Mouse (Mus musculus) heart, embryonic 12.5 days (tissue): ENCODE results near the gene Sptlc2. TPM values are rescaled to one million over a fixed set of nuclear protein-coding genes. Genes with fewer than 3 reads are reported as not detected.

Source experiments
- ATAC-seq: fragments of 200-750 bp; cut with Nextera tagmentation; 2 replicates; pipeline ENCODE4 v1.8.0; 2017; ENCODE audit warnings: moderate TSS enrichment, moderate library complexity; ENCODE audit not compliant: insufficient number of reproducible peaks, low FRiP score
- H3K27ac ChIP-seq: fragments of 300-500 bp; sonication (generic); 2 replicates; pipeline ENCODE4 v1.5.1; 2016; ENCODE audit warnings: mild to moderate bottlenecking, moderate library complexity; ENCODE audit not compliant: poor library complexity, severe bottlenecking
- H3K27me3 ChIP-seq: fragments of 300-500 bp; sonication (generic); replicated peaks from 2 replicates; pipeline ENCODE4 v1.6.1; 2016; ENCODE audit warnings: mild to moderate bottlenecking, moderate library complexity
- H3K36me3 ChIP-seq: fragments of 300-500 bp; sonication (generic); 2 replicates; pipeline ENCODE4 v1.6.1; 2016; ENCODE audit warnings: mild to moderate bottlenecking, moderate library complexity
- H3K4me1 ChIP-seq: fragments of 300-500 bp; sonication (generic); replicated peaks from 2 replicates; pipeline ENCODE4 v1.6.1; 2016; ENCODE audit warnings: mild to moderate bottlenecking
- H3K4me2 ChIP-seq: fragments of 300-500 bp; sonication (generic); 2 replicates; pipeline ENCODE4 v1.6.1; 2016; ENCODE audit warnings: mild to moderate bottlenecking, moderate library complexity
- H3K4me3 ChIP-seq: fragments of 300-500 bp; sonication (generic); 2 replicates; pipeline ENCODE4 v1.5.1; 2016; ENCODE audit warnings: mild to moderate bottlenecking
- H3K9ac ChIP-seq: fragments of 300-500 bp; sonication (generic); 2 replicates; pipeline ENCODE4 v1.6.1; 2016; ENCODE audit warnings: mild to moderate bottlenecking, moderate library complexity
- H3K9me3 ChIP-seq: fragments of 300-500 bp; sonication (generic); replicated peaks from 2 replicates; pipeline ENCODE4 v1.6.1; 2016; ENCODE audit warnings: mild to moderate bottlenecking, moderate library complexity
- WGBS: fragments of 180-500 bp; shearing (Covaris S2); methylation state at CpG from one replicate; pipeline ENCODE4 v1.1.7; 2016; 5-methylcytosine and 5-hydroxymethylcytosine counted together
- polyA plus RNA-seq: library from polyadenylated mRNA; unstranded; fragments of >200 nt; fragmentation: Nextera tagmentation; extraction: Ambion mirVana; gene quantifications from 2 replicates; pipeline ENCODE4 v1.2.1, GENCODE M21; 2016

Sptlc2 gene
- polyA plus RNA-seq, 1 experiment from 2014 or later: 76.4 TPM

GRCm38 (mm10) chr12:87393447-87394145, 5.4 kb upstream of the Sptlc2 start:
- H3K36me3 ChIP-seq: no peaks in the 10 kb centered on the region
- no peak overlapping the region for H3K4me2 ChIP-seq
- ATAC-seq: no peak
- H3K27me3 ChIP-seq: no peaks in the 10 kb centered on the region
- no peaks in the 10 kb centered on the region for H3K4me1 ChIP-seq
- WGBS: 71% methylated on average over 4 of the region's 4 CpGs
- no peaks in the 10 kb centered on the region for H3K9me3 ChIP-seq
- H3K4me3 ChIP-seq: no peak overlapping the region
- H3K27ac ChIP-seq: no peak overlapping the region
- no peak overlapping the region for H3K9ac ChIP-seq

- Histone ChIP-seq H3K36me3 (no peaks in the 10 kb centered on the region), H3K9me3 (no peaks in the 10 kb centered on the region), H3K4me3 (no peak overlapping the region), H3K27ac (no peak overlapping the region), H3K4me1 (peaks cover 8% of the 10 kb centered on the region), H3K9ac (no peak overlapping the region), H3K4me2 (no peak overlapping the region), H3K27me3 (no peaks in the 10 kb centered on the region)
- ATAC-seq: no peak
Measured at GRCm38 (mm10) chr12:87391355-87391754, 3.2 kb upstream of the Sptlc2 start.

- Histone ChIP-seq H3K4me2 (no peak overlapping the region), H3K27ac (no peak overlapping the region)
- no peak for ATAC-seq
Measured at GRCm38 (mm10) chr12:87389231-87389630, 1.1 kb upstream of the Sptlc2 start.

GRCm38 (mm10) chr12:87387171-87388121, 709 bp downstream of the Sptlc2 start:
- H3K9me3 ChIP-seq: no peaks in the 10 kb centered on the region
- peak; percentile 47 for ATAC-seq

More at GRCm38 (mm10) chr12:87389231-87389630, 1.1 kb upstream of the Sptlc2 start:
- 70% methylated on average over 3 of the region's 3 CpGs for WGBS
- H3K27me3 ChIP-seq: no peaks in the 10 kb centered on the region
- no peaks in the 10 kb centered on the region for H3K9me3 ChIP-seq
- no peak overlapping the region for H3K4me3 ChIP-seq
- H3K36me3 ChIP-seq: no peaks in the 10 kb centered on the region
- H3K9ac ChIP-seq: no peak overlapping the region
- H3K4me1 ChIP-seq: peaks cover 14% of the 10 kb centered on the region

GRCm38 (mm10) chr12:87385051-87385450, 3.1 kb downstream of the Sptlc2 start:
- 85% methylated on average over 3 of the region's 3 CpGs for WGBS
- no peak for ATAC-seq
- Histone ChIP-seq H3K4me2 (no peak overlapping the region), H3K27ac (no peak overlapping the region), H3K4me1 (peaks cover 32% of the 10 kb centered on the region), H3K4me3 (no peak overlapping the region), H3K36me3 (no peaks in the 10 kb centered on the region), H3K9ac (no peak overlapping the region), H3K27me3 (no peaks in the 10 kb centered on the region), H3K9me3 (no peaks in the 10 kb centered on the region)

More at GRCm38 (mm10) chr12:87387171-87388121, 709 bp downstream of the Sptlc2 start:
- under 1% methylated on average over 63 of the region's 65 CpGs for WGBS
- peak overlapping the region; percentile 80 for H3K27ac ChIP-seq
- H3K4me2 ChIP-seq: peak overlapping the region; percentile 98
- peaks cover 14% of the 10 kb centered on the region for H3K4me1 ChIP-seq
- no peaks in the 10 kb centered on the region for H3K36me3 ChIP-seq
- no peaks in the 10 kb centered on the region for H3K27me3 ChIP-seq
- H3K9ac ChIP-seq: peak overlapping the region; percentile 96
- peak overlapping the region; percentile 99 for H3K4me3 ChIP-seq

- no peaks in the 10 kb centered on the region for H3K36me3 ChIP-seq
- H3K9me3 ChIP-seq: no peaks in the 10 kb centered on the region
- no peak overlapping the region for H3K9ac ChIP-seq
- H3K27ac ChIP-seq: no peak overlapping the region
- no peaks in the 10 kb centered on the region for H3K27me3 ChIP-seq
- H3K4me1 ChIP-seq: peaks cover 29% of the 10 kb centered on the region
- no peak overlapping the region for H3K4me3 ChIP-seq
- peak; percentile 39; the same call in 1 of the 2 replicates for ATAC-seq
- no peak overlapping the region for H3K4me2 ChIP-seq
- WGBS: 22% methylated on average over 2 of the region's 2 CpGs
Measured at GRCm38 (mm10) chr12:87381380-87381682, 6.8 kb downstream of the Sptlc2 start.

GRCm38 (mm10) chr12:87380586-87381379, 7.4 kb downstream of the Sptlc2 start:
- Histone ChIP-seq H3K4me2 (no peak overlapping the region), H3K27ac (peak overlapping the region; percentile 21; the same call in 1 of the 2 replicates), H3K4me3 (no peak overlapping the region), H3K36me3 (no peaks in the 10 kb centered on the region), H3K9ac (no peak overlapping the region), H3K27me3 (no peaks in the 10 kb centered on the region), H3K4me1 (peaks cover 24% of the 10 kb centered on the region), H3K9me3 (no peaks in the 10 kb centered on the region)
- no peak for ATAC-seq
- 63% methylated on average over 10 of the region's 10 CpGs for WGBS

- ATAC-seq: no peak
- Histone ChIP-seq H3K4me3 (no peak overlapping the region), H3K9ac (no peak overlapping the region), H3K27me3 (no peaks in the 10 kb centered on the region), H3K4me1 (peaks cover 24% of the 10 kb centered on the region), H3K27ac (no peak overlapping the region), H3K36me3 (no peaks in the 10 kb centered on the region), H3K9me3 (no peaks in the 10 kb centered on the region), H3K4me2 (no peak overlapping the region)
- 75% methylated on average over 2 of the region's 2 CpGs for WGBS
Measured at GRCm38 (mm10) chr12:87379496-87379895, 8.7 kb downstream of the Sptlc2 start.

- Histone ChIP-seq H3K4me1 (0 out of 2 replicates have a peak, but pooled peaks cover 2% of the 10 kb centered on the region), H3K9ac (no peak overlapping the region), H3K4me3 (no peak overlapping the region), H3K4me2 (no peak overlapping the region), H3K27ac (no peak overlapping the region), H3K36me3 (no peaks in the 10 kb centered on the region), H3K27me3 (no peaks in the 10 kb centered on the region), H3K9me3 (no peaks in the 10 kb centered on the region)
- WGBS: 88% methylated on average over 6 of the region's 6 CpGs
- no peak for ATAC-seq
Measured at GRCm38 (mm10) chr12:87374159-87374558, 14.0 kb downstream of the Sptlc2 start.

GRCm38 (mm10) chr12:87369319-87369718, 18.8 kb downstream of the Sptlc2 start:
- no peak for ATAC-seq
- no peaks in the 10 kb centered on the region for H3K27me3 ChIP-seq
- H3K9ac ChIP-seq: no peak overlapping the region
- H3K9me3 ChIP-seq: no peaks in the 10 kb centered on the region
- H3K4me2 ChIP-seq: no peak overlapping the region
- peaks cover 32% of the 10 kb centered on the region for H3K36me3 ChIP-seq
- no peak overlapping the region for H3K4me3 ChIP-seq
- no peaks in the 10 kb centered on the region for H3K4me1 ChIP-seq
- H3K27ac ChIP-seq: no peak overlapping the region
- 84% methylated on average over 2 of the region's 2 CpGs for WGBS

- Histone ChIP-seq H3K9ac (no peak overlapping the region), H3K27ac (no peak overlapping the region), H3K4me2 (no peak overlapping the region), H3K36me3 (peaks cover 32% of the 10 kb centered on the region), H3K4me3 (no peak overlapping the region), H3K27me3 (no peaks in the 10 kb centered on the region), H3K4me1 (peaks cover 6% of the 10 kb centered on the region), H3K9me3 (no peaks in the 10 kb centered on the region)
- no peak for ATAC-seq
Measured at GRCm38 (mm10) chr12:87368092-87368491, 20.1 kb downstream of the Sptlc2 start.
